Mouse (Mus musculus) small intestine, adult 2 months (tissue): Measurements from ENCODE around the gene Plpp6.

Experiments used
- CTCF ChIP-seq: fragments of 200-500 bp; IDR thresholded peaks from 2 replicates; pipeline ENCODE4 v1.5.1; 2012; ENCODE audit warnings: low read depth, mild to moderate bottlenecking, control low read depth, inconsistent platforms, low read length, moderate library complexity, mixed read lengths; ENCODE audit not compliant: insufficient replicate concordance, insufficient read length; ENCODE audit errors: extremely low read depth
- POLR2A ChIP-seq: fragments of 200-500 bp; IDR thresholded peaks from 2 replicates; pipeline ENCODE4 v1.6.1; 2012; ENCODE audit warnings: low read depth, mild to moderate bottlenecking, control low read depth, inconsistent platforms, low read length, moderate library complexity

DNA sequence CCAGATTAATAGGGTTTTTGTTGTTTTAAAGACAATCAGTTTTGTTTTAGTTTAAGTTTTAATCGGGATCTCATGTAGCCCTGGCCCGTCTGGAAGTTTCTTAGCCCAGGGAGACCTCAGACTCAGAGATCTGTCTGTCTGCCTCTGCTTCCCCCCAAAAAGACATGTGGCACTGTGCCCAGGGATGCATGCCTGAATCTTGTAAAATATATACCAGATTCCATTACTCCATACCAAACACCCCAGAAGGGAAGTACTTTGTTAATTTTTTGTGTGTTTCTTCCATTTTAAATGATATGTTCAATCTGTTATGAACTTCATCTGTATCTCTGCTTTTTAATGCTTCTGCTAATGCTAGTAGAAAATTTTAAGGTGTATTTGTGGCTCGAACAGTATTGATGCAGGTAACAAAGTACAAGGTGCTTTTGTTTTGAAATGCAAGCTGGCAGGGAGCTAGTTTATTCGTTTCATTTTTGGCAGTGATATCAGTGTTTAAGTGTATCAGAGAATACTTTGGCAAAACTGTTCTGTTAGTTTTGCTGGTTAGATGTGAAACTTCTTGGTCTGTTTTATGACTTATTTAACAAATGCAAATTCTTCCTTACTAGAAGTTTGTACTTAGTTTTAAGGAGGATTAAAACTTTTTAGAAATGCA lies 34.4 kb downstream of the Plpp6 start:
- no peak for TF ChIP-seq CTCF
- TF ChIP-seq POLR2A = no peak
